Mouse (Mus musculus): ENCODE data around the gene Atp1b3.
"Not testable (repeated sequence)": the region's sequence is repeated elsewhere in the genome, so short reads cannot be mapped to it uniquely, and the experiment has no call there.

Atp1b3 gene

GRCm38 (mm10) chr9:96360056-96360455 lies 4.2 kb downstream of the Atp1b3 start:
- DNase-seq, result no peak

- DNase-seq, result no peak
Measured at GRCm38 (mm10) chr9:96353799-96354198, 10.4 kb downstream of the Atp1b3 start.

- DNase-seq, result no peak
Measured at GRCm38 (mm10) chr9:96353121-96353769, 11.0 kb downstream of the Atp1b3 start.

- not testable (repeated sequence) for DNase-seq
Measured at GRCm38 (mm10) chr9:96351771-96352170, 12.5 kb downstream of the Atp1b3 start.

- DNase-seq, result no peak
Measured at GRCm38 (mm10) chr9:96350476-96350875, 13.8 kb downstream of the Atp1b3 start.

GRCm38 (mm10) chr9:96350010-96350409 lies 14.2 kb downstream of the Atp1b3 start:
- peak; percentile 72 for DNase-seq

- no peak for DNase-seq
Measured at GRCm38 (mm10) chr9:96348885-96349284, 15.4 kb downstream of the Atp1b3 start.

GRCm38 (mm10) chr9:96345750-96346149 lies 18.5 kb downstream of the Atp1b3 start:
- no peak for DNase-seq

GRCm38 (mm10) chr9:96331146-96331545 lies 33.1 kb downstream of the Atp1b3 start:
- DNase-seq, result no peak

GRCm38 (mm10) chr9:96328226-96328625 lies 36.0 kb downstream of the Atp1b3 start:
- DNase-seq, result no peak

- DNase-seq, result no peak
Measured at GRCm38 (mm10) chr9:96326496-96326923, 37.7 kb downstream of the Atp1b3 start.

- no peak for DNase-seq
Measured at GRCm38 (mm10) chr9:96324502-96324901, 39.7 kb downstream of the Atp1b3 start.

- no peak for DNase-seq
Measured at GRCm38 (mm10) chr9:96322411-96323152, 41.7 kb downstream of the Atp1b3 start.

- DNase-seq, result no peak
Measured at GRCm38 (mm10) chr9:96320551-96320980, 43.7 kb downstream of the Atp1b3 start.

GRCm38 (mm10) chr9:96319333-96319732 lies 44.9 kb downstream of the Atp1b3 start:
- no peak for DNase-seq

GRCm38 (mm10) chr9:96312074-96312473 lies 52.2 kb downstream of the Atp1b3 start:
- no peak for DNase-seq

- no peak for DNase-seq
Measured at GRCm38 (mm10) chr9:96308816-96309215, 55.4 kb downstream of the Atp1b3 start.

GRCm38 (mm10) chr9:96299324-96300008 lies 64.8 kb downstream of the Atp1b3 start:
- DNase-seq, result no peak

- DNase-seq, result no peak
Measured at GRCm38 (mm10) chr9:96292144-96292543, 72.1 kb downstream of the Atp1b3 start.

- DNase-seq, result peak; percentile 49
Measured at GRCm38 (mm10) chr9:96284916-96285315, 79.3 kb downstream of the Atp1b3 start.
